Mouse (Mus musculus) frontal cortex, postnatal 36 days (tissue): ENCODE data around the gene Lamtor3.
"Not testable (repeated sequence)": the region's sequence is repeated elsewhere in the genome, so short reads cannot be mapped to it uniquely, and the experiment has no call there.

Source experiments
- DNase-seq, 2 experiments: peaks; one replicate each; pipeline ENCODE4 v3.0.0; 2022; ENCODE audit warnings: low spot score in 2 of 2

The Lamtor3 gene

DNA sequence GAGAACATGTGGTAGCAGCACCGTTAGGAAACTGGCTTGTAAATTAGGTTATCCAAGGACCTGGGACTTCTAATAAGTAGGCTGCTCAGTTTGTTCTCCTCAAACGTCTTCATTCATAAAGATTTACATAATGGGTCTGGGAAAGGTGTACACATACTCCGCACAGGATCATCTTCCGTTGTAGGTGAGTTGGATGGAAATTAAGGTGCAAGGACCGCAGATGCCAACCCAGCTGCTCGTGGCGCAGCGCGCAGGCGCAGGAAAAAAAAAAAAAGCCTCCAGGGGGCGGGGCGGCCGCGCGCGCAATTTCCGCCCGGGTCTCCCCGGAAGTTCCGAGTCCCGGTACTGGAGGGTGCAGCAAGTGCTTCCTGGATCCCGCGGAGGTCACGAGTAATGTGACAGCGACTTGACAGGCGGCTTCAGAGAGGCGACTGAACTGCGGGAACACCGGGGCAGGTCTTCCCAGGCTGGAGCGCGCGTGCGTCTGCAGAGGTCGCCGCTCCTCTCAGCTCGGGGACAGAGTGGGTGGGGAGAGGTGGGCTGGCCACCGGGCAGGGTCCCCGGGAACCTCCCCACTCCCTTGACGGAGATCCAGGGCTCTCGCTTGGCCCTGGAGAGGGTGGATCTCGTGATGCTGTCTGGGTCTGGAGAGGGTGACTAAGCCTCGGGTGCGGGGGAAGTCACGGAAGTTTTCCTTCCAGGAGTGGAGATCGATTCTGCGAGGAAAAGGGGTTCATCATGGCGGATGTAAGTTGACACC lies at the start of gene Lamtor3:
Lamtor3 (plus strand) TSS at position 335 of the 760 bp plus-strand sequence.
- DNase-seq = peak; percentile 83 to 86

DNA sequence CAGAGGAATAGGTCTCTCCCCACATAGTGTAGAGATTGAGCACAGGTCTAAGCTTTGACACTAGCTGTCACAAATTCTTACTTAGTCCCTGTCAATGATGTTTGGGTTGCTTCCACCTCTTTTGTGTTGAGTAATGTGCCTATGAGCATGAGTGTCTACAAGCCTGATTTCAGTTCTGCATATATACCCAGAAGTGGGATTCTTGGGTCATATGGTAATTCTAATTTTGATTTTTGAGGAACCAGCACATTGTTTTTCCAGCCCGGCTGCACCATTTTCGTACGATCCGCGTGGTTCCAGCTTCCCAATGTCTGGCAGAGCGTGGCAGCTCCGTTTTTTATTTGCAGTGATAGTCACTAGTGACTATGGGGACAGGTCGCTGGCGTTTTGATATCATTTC lies 48.9 kb upstream of the Lamtor3 start:
- DNase-seq = no peak

DNA sequence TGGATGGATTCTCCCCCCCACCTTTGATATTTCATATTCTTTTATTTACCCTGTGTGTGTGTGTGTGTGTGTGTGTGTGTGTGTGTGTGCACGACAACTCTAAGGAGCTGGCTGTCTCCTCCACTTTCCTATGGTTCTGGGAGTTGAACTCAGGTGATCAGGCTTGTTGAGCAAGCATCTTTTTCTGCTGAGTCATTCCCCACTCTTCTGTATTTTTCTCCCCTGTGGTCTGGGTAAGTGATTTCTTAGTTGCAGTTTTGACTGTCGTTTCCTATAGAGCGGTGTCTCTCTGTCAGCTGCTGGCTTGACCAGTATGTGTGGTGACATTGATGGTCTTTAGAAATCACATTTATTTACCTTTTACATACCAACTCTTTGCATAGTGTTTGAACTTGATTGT lies 39.0 kb upstream of the Lamtor3 start:
- DNase-seq = no peak

DNA sequence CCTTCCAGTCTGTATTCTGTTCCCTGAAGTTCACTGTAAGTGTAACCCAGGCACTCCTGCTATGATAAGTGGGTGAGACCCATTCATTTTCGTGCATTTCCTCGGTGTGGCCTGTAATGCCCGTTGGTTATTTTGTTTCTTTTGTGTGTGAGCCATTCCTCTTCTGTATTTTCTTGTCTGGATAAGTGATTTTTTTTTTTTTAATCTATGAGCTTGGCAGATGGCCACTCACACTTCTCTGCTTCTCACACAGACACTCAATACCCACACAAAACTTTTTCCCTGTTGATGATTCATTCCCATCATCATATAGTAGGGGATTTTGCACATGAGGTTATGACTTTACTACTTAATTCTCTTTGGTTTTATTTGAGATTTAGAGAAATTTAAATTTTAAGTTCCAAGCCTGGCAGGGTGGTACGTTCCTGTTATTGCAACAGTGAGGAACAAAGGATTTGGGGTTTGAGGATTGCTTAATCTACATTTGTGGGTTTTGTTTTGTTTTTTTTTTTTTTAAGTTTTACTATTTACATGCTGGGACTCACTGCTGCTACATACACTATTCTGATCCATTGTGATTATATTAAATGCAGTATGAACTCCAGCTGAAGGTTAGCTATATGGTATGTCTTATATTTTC lies 38.1 kb upstream of the Lamtor3 start:
- peak in 1 of 2 experiments; percentile 35 for DNase-seq

DNA sequence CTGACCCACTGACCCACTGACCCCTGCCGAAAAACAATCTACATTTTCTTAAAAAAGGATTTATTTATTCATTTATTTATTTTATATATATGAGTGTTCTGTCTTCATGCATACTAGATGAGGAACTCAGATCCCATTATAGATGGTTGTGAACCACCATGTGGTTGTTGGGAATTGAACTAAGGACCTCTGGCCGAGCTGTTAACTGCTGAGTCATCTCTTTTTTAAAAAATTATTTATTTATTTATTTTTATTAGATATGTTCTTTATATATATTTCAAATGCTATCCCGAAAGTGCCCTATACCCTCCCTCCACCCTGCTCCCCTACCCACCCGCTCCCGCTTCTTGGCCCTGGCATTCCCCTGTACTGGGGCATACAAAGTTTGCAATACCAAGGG lies 37.2 kb upstream of the Lamtor3 start:
- DNase-seq = no peak

DNA sequence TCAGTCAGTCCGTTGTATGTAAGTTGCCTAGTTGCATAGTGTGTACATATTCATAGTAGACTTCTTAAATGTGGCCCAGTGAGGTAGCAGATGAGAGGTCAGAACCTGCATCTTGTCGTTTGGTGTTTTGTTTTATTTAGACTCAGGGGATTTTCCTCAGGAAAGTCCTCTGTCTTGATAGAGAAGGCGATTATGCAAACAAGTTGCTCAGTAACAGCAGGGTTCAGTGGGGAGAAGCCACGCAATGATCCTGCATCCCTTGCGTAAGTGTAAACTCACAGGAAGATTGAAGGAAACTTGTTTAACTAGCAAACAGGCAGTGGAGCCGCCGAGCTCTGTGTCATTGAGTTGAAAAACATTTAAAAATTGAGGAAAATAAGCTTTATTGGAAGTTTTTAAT lies 30.3 kb upstream of the Lamtor3 start:
- no peak for DNase-seq

DNA sequence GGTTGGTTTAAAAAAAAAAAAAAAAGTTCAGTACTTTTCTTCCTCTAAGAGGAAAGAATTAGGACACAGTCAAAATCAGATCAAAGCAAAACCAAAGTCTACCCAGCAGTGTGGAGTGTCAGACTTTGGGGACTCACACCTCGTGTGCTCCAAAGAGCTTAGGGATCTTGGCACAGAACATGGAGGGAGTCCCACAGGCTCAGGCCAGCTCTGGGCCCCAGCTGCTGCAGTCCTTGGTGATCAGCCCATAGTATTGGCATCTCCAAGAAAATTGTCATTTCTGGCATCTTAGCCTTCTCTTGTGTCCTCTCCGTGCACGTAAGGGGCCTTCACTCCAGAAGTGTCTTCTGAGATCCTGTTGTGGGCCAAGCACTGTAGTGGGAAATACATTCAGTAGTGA lies 27.2 kb upstream of the Lamtor3 start:
- no peak for DNase-seq

DNA sequence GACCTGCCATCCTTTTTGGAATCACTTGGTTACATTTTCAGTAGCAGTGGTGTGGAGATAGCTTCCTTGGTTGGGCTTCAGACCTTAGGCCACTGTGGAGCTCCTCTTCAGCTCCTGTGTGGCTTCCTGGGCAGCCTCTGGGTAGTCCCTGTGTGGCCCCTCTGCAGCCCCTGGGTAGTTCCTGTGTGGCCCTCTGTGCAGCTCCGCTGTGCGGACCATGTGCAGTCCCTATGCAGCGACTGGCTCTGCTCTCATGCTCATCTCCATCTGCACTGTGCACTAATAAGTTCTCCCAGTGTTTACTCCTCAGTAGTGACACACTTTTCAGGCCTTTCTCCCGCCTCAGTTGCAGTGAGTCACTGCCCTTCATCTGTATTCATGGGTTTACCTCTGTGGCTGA lies 26.2 kb upstream of the Lamtor3 start:
- no peak for DNase-seq

DNA sequence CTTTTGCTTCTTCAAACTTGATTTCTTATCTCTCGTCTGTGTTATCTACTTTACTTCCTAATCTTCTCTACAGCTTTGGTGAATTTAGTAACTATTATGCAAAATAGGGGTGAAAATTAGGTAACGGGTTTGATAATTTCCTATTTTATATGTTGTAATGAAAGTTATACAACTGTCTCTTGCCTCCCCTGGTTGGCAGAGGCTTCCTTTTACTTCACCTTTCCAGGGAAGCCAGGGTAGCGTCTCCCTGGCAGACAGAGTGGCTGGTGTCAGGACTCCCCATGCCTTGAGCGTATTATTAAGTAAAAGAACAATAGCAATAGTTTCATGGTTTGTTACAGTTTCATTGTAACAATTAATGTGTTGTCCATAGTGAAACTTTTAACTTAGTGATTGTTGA lies 24.5 kb upstream of the Lamtor3 start:
- DNase-seq = no peak

DNA sequence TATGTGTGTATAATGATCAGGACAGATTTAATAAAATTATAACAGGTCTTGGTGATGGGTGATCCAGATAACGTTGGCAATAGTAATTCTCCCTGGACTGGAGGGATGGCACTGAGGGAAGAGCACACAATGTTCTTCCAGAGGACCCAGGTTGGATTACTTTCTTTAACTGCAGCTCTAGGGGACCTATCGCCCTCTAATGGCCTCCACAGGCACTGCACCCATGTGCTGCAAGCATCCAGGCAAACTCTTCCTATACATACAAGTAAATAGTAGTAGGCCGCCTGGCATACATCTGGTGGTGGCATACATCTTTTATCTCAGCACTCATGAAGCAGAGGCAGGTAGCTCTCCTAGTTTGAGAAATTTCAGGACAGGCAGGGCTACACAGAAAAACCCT lies 23.1 kb upstream of the Lamtor3 start:
- no peak for DNase-seq

DNA sequence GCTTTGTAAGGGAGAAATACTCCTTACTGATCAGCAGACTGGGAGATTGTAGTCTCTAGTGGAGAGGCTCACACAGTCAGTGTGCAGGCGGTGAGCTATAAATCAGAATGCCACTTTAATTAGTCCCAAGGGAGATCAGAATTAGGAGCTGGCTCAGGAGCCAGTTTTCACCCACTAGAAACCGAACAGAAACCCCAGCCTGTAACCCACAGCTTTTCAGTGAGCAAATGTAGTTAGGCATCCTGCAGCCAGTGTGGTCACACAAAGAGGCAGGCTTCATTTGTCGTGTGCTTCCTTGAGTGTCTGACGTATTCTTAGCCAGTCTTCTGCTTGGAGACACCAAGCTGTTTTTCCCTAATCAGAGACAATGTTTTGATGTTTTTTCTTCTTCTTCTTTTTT lies 21.9 kb upstream of the Lamtor3 start:
- no peak for DNase-seq

DNA sequence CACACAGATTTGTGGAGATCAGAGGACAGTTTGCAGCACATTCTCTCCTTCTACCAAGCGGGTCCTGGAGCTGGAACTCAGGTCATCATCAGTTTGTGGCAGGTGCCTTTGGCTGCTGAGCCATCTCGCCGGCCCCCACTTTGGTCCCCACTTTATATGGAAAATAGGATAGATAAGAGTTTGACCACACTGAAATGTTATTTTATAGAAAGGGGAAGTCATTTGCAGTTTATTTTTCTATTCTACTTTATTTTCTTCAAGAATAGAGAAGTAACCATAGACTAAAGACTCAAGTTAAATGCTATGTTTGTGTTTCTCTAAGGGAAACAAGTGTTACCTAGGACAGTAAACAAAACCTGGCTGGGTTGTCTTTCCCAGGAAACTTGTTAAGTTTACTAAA lies 21.4 kb upstream of the Lamtor3 start:
- no peak for DNase-seq

DNA sequence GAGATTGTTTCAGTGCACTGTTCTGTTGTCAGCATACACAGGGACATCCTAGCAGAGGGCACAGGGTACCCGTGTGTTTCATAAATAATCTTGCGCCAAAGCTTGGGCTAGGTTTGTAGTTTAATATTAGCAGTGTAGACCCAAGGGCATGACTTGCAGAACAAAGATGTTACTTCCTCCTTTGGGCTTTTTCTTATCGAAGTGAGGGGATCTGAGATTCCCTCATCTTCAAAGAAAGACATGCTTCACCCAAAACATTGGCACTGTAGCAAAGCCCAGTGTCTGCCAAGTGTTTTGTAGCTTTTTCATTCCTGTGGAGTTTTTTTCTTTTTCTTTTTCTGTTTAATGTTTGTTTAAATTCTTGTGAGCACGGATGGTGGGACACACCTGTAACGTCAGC lies 20.6 kb upstream of the Lamtor3 start:
- DNase-seq = no peak

DNA sequence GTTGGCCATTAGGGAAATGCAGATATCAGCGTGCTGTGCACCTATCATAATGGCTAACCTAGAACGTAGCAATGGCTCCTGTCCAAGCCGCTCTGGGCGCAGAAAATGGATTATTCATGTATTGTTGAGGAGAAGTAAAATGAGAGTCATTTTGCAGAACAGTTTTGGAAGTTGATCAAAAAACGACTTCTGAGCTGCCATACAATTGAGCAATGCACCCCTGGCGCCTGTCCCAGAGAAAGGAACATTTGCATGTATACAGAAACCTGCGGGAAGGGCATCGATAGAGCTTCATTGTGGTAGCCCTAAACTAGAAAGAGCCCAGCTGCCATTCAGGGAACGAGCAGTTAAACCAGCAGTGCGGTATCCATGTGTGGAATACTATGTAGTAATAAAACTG lies 18.2 kb upstream of the Lamtor3 start:
- DNase-seq = no peak

DNA sequence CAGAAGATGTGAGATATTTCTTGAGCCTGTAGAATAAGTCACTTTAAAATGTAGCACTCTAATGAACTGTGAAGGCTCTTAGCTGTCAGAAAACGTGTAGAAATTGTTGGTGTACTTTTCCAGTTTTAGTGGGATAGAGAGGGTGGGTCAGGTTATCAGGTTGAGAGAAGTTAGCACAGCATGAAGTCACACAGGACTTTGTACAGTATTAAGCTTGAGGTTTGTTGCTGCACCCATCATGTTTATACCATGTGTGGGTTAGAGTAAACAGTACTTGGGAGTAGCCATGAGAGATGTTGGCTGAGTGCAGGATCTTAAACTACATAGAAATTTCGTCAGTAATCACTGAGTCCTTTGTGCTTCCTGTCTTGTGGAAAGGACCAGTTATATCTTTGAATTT lies 5.2 kb upstream of the Lamtor3 start:
- no peak for DNase-seq

DNA sequence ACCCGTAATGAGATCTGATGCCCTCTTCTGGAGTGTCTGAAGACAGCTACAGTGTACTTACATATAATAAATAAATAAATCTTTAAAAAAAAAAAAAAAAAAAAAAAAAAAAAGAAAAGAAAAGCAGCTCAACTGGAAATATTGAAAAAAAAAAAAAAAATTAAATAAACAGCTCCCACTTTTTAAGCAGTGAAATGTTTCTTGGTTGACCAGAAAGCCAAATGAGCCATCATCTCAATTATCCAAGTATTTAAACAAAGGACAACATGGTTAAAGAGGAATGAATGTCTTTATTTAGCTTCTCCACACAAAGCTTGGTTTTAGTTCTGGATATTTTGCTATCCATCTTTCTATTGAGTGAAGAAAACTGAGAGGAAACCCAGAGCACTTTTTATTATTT lies 3.7 kb upstream of the Lamtor3 start:
- not testable (repeated sequence) for DNase-seq

DNA sequence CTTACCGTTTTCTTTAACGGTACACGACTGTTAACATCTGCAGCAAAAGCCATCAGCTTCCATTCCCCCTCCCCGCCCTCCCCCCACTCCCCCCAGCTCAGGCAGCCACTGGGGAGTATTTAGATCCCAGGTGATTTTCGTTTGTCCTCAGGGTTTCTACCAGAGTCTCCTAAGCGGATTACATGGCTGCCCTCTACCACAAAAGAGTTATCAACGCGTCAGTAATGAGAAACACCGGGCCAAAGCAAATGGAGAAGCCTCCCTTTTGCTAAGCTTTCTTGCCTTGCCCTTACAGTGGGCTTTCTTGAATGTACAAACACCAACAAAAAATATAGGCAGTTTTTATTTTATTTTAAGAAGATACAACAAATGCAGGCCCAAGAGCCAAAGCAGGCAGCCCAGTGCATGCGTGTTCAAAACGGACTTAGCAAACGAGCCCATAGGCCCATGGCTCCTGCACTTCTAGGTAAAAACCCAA lies 573 bp upstream of the Lamtor3 start:
- DNase-seq = no peak

DNA sequence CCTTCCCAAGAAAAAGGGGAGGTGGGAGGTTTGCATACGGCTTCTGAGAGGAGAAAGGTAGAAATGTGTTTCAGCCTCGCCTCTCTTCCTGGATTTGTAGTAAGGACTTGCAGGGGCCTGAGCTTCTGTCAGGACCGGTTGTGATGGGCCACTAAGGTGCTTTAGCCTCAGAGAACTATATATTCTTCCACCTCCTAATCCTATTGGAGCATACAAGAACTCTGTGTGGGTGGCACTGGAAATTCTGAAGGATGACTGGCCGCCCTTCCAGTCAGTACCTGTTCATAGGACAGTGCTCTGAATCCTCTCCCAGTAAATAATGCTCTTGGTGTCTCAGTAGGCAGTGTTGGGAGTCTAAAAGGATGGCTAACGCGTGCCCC lies 616 bp downstream of the Lamtor3 start:
- DNase-seq = peak; percentile 13 to 36

DNA sequence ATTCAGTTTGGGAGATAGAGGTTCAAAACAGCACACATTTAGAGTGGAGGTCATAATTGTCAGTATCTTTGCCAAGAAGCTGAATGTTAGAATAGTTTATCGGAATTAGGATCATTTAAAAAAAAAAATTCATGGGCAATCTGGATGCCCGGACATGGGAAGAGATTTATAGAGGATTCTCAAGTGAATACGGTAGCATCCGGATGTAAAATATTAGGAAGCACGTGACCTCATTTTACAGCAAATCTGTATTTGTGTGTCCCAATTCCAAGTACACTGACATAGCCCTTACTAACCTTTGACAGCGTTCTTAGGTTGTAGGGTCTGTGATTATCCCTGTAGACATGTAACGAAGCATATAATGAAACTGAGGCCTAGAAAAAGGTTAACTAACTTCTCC lies 1.1 kb downstream of the Lamtor3 start:
- no peak for DNase-seq

DNA sequence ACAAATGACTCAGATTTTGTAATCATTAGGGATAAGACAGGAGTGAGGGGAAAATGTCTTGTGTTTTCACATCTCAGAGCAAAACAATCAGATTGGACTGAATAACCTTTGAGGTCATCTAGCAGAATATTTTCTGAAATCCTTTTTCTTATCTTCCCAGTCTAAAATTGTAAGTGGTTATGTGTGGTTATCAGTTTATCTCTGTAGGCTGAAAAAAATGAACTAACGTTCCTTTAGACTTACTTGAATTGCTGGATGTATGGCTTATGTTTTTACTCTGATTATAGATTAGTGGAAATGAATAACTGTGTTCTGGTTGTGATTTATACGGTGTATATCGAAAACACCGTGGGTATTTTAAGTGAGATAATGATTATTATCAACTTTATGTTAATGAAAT lies 2.3 kb downstream of the Lamtor3 start:
- no peak for DNase-seq

DNA sequence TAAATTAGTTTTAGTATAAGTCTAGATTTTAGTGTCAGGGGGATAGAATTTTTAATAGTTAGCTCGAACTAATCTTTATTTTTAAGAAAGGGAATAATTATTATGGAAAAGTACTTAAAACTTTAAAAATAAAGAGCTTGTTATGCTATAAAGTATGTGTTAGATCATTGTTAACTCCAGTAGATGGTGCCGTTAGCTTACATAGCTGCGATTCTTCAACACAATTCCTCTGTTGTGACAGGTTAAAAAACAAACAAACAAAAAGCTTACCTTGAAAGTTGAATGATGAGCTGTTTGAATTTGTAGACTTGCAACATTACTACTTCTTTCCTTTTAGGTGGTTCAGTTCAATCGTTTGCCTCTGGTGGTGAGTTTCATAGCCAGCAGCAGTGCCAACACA lies 8.7 kb downstream of the Lamtor3 start:
- no peak for DNase-seq

DNA sequence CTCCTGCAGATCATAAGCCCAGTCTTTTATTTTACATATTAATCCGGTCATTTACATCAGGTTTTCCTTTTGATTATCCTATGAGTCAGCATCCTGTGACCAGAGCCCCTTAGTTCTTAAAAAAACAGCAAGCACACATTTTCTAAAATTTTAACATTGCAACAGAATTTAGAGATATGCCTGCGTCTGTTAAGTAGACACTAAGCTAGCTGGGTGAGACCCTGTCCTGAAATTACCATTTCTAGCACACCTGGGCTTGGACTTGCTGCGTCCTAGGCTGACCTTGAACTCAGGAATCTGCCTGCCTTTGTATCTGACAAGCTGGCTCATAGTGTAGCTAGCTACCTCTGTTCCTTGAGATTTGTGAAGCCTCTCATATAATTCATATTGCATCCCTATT lies 11.6 kb downstream of the Lamtor3 start:
- DNase-seq = no peak

DNA sequence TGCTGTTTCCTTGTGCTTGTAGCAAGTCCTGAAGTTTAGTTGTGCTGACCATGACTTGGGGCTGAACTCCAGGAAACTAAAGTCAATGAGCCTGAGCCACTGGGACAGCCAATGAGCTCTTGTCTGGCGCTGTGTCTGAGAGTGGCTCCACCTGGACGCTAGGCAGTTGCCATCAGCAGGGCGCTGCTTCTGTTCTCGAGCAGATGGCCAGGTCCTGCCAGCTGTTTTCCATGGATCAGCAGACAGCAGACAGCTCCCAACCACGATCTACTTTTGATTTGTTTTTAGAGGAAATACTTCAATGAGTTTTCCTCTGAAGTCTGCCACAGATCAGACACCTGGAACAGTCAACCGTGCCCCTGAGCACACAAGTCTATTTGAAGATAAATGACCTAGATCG lies 14.4 kb downstream of the Lamtor3 start:
- no peak for DNase-seq

DNA sequence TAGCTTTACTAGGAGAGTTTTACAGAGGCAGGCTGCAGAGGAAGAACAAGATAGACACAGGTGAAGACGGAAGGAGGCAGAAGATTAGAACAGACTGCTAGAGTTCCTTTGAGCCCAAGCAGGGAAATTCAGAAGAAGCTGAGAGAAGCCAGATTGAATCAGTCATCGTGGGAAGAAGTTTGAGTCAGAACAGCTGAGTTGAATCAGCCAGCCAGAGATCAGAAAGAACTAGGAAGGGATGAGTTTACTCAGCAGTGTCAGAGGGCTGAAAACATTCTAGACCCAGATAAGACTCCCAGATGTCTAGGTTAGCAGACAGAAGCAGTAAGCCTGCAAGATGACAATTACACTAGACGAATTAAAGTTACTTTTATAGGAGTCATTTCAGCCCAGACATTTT lies 15.7 kb downstream of the Lamtor3 start:
- DNase-seq = no peak
